Mouse (Mus musculus): ENCODE results near the gene Psat1. TPM values are rescaled to one million over a fixed set of nuclear protein-coding genes. Genes with fewer than 3 reads are reported as not detected.
A peak's percentile ranks its signal among the peaks of the same experiment; 100 is the strongest.

Psat1 gene
- polyA plus RNA-seq, 1 experiment from 2014 or later: 169 TPM

GRCm38 (mm10) chr19:15903508-15904480 lies 43.3 kb downstream of the Psat1 start:
- H3K4me2 ChIP-seq: no peak overlapping the region
- 48% methylated on average over 20 of the region's 20 CpGs for WGBS (ENCODE audit: insufficient replicate concordance)
- H3K9ac ChIP-seq: no peak overlapping the region
- H3K27ac ChIP-seq (replicated peaks): peak overlapping the region; percentile 4; the same call in 1 of the 2 replicates
- no peak; the same call in 1 of the 2 replicates for ATAC-seq (ENCODE audit: insufficient read depth)
- H3K4me1 ChIP-seq (replicated peaks): peaks cover 6% of the 10 kb centered on the region
- H3K36me3 ChIP-seq (replicated peaks): peaks cover 55% of the 10 kb centered on the region
- no peak overlapping the region for H3K4me3 ChIP-seq (replicated peaks)
- no peaks in the 10 kb centered on the region for H3K27me3 ChIP-seq
- no peaks in the 10 kb centered on the region for H3K9me3 ChIP-seq (replicated peaks)

- no peaks in the 10 kb centered on the region for H3K27me3 ChIP-seq
- no peak overlapping the region for H3K9ac ChIP-seq
- no peak overlapping the region for H3K4me3 ChIP-seq (replicated peaks)
- 63% methylated on average over 3 of the region's 3 CpGs for WGBS (ENCODE audit: insufficient replicate concordance)
- ATAC-seq (ENCODE audit: insufficient read depth): no peak
- no peak overlapping the region for H3K4me2 ChIP-seq
- no peaks in the 10 kb centered on the region for H3K36me3 ChIP-seq (replicated peaks)
- no peaks in the 10 kb centered on the region for H3K4me1 ChIP-seq (replicated peaks)
- H3K27ac ChIP-seq (replicated peaks): no peak overlapping the region
- H3K9me3 ChIP-seq (replicated peaks): no peaks in the 10 kb centered on the region
Observed at GRCm38 (mm10) chr19:15895681-15896080, 51.5 kb downstream of the Psat1 start.

GRCm38 (mm10) chr19:15892146-15892545 lies 55.0 kb downstream of the Psat1 start:
- Histone ChIP-seq H3K9ac (no peak overlapping the region), H3K36me3 (replicated peaks) (no peaks in the 10 kb centered on the region), H3K4me3 (replicated peaks) (no peak overlapping the region), H3K27ac (replicated peaks) (no peak overlapping the region), H3K27me3 (no peaks in the 10 kb centered on the region), H3K4me2 (no peak overlapping the region), H3K4me1 (replicated peaks) (no peaks in the 10 kb centered on the region), H3K9me3 (replicated peaks) (no peaks in the 10 kb centered on the region)
- no peak for ATAC-seq (ENCODE audit: insufficient read depth)
- 68% methylated on average over 4 of the region's 4 CpGs for WGBS (ENCODE audit: insufficient replicate concordance)

- Histone ChIP-seq H3K36me3 (replicated peaks) (no peaks in the 10 kb centered on the region), H3K4me3 (replicated peaks) (no peak overlapping the region)
- WGBS (ENCODE audit: insufficient replicate concordance): 66% methylated on average over 4 of the region's 4 CpGs
Observed at GRCm38 (mm10) chr19:15888466-15888865, 58.7 kb downstream of the Psat1 start.

GRCm38 (mm10) chr19:15882705-15883426 lies 64.3 kb downstream of the Psat1 start:
- no peaks in the 10 kb centered on the region for H3K9me3 ChIP-seq (replicated peaks)
- H3K4me3 ChIP-seq (replicated peaks): peak overlapping the region; percentile 29
- WGBS (ENCODE audit: insufficient replicate concordance): 56% methylated on average over 11 of the region's 11 CpGs
- no peaks in the 10 kb centered on the region for H3K27me3 ChIP-seq
- no peaks in the 10 kb centered on the region for H3K36me3 ChIP-seq (replicated peaks)
- peak overlapping the region; percentile 50 for H3K4me2 ChIP-seq
- peaks cover 3% of the 10 kb centered on the region; the same call in 1 of the 2 replicates for H3K4me1 ChIP-seq (replicated peaks)
- no peak overlapping the region for H3K27ac ChIP-seq (replicated peaks)
- ATAC-seq (ENCODE audit: insufficient read depth): peak; percentile 57
- no peak overlapping the region for H3K9ac ChIP-seq

More at GRCm38 (mm10) chr19:15888466-15888865, 58.7 kb downstream of the Psat1 start:
- H3K4me2 ChIP-seq: no peak overlapping the region
- H3K9ac ChIP-seq: no peak overlapping the region
- ATAC-seq (ENCODE audit: insufficient read depth): no peak
- no peak overlapping the region for H3K27ac ChIP-seq (replicated peaks)
- no peaks in the 10 kb centered on the region for H3K27me3 ChIP-seq
- no peaks in the 10 kb centered on the region for H3K9me3 ChIP-seq (replicated peaks)
- H3K4me1 ChIP-seq (replicated peaks): no peaks in the 10 kb centered on the region; the same call in 1 of the 2 replicates

GRCm38 (mm10) chr19:15880731-15881130 lies 66.4 kb downstream of the Psat1 start:
- no peaks in the 10 kb centered on the region for H3K27me3 ChIP-seq
- H3K9ac ChIP-seq: no peak overlapping the region
- H3K4me3 ChIP-seq (replicated peaks): no peak overlapping the region
- H3K27ac ChIP-seq (replicated peaks): no peak overlapping the region
- no peak overlapping the region for H3K4me2 ChIP-seq
- H3K36me3 ChIP-seq (replicated peaks): no peaks in the 10 kb centered on the region
- H3K4me1 ChIP-seq (replicated peaks): peaks cover 3% of the 10 kb centered on the region; the same call in 1 of the 2 replicates
- no peaks in the 10 kb centered on the region for H3K9me3 ChIP-seq (replicated peaks)
- 69% methylated on average over 8 of the region's 8 CpGs for WGBS (ENCODE audit: insufficient replicate concordance)
- ATAC-seq (ENCODE audit: insufficient read depth): no peak

GRCm38 (mm10) chr19:15879271-15879670 lies 67.9 kb downstream of the Psat1 start:
- no peaks in the 10 kb centered on the region for H3K9me3 ChIP-seq (replicated peaks)
- no peak overlapping the region for H3K9ac ChIP-seq
- H3K4me2 ChIP-seq: no peak overlapping the region
- no peak for ATAC-seq (ENCODE audit: insufficient read depth)
- H3K27me3 ChIP-seq: no peaks in the 10 kb centered on the region
- H3K36me3 ChIP-seq (replicated peaks): no peaks in the 10 kb centered on the region
- 75% methylated on average over 5 of the region's 5 CpGs for WGBS (ENCODE audit: insufficient replicate concordance)
- no peak overlapping the region for H3K4me3 ChIP-seq (replicated peaks)
- no peak overlapping the region for H3K27ac ChIP-seq (replicated peaks)
- H3K4me1 ChIP-seq (replicated peaks): peaks cover 3% of the 10 kb centered on the region; the same call in 1 of the 2 replicates

- H3K9ac ChIP-seq: no peak overlapping the region
- H3K9me3 ChIP-seq (replicated peaks): no peaks in the 10 kb centered on the region
- ATAC-seq (ENCODE audit: insufficient read depth): no peak
- H3K4me1 ChIP-seq (replicated peaks): no peaks in the 10 kb centered on the region
- 20% methylated on average over 7 of the region's 7 CpGs for WGBS (ENCODE audit: insufficient replicate concordance)
- H3K4me3 ChIP-seq (replicated peaks): no peak overlapping the region
- no peaks in the 10 kb centered on the region for H3K36me3 ChIP-seq (replicated peaks)
- H3K27ac ChIP-seq (replicated peaks): no peak overlapping the region
- no peaks in the 10 kb centered on the region for H3K27me3 ChIP-seq
- no peak overlapping the region for H3K4me2 ChIP-seq
Observed at GRCm38 (mm10) chr19:15868865-15869698, 78.1 kb downstream of the Psat1 start.

- no peaks in the 10 kb centered on the region for H3K9me3 ChIP-seq (replicated peaks)
- WGBS (ENCODE audit: insufficient replicate concordance): 68% methylated on average over 4 of the region's 4 CpGs
- no peak overlapping the region for H3K4me3 ChIP-seq (replicated peaks)
- H3K4me1 ChIP-seq (replicated peaks): no peaks in the 10 kb centered on the region
- H3K9ac ChIP-seq: no peak overlapping the region
- H3K27me3 ChIP-seq: no peaks in the 10 kb centered on the region
- ATAC-seq (ENCODE audit: insufficient read depth): no peak
- no peak overlapping the region for H3K27ac ChIP-seq (replicated peaks)
- H3K4me2 ChIP-seq: no peak overlapping the region
- no peaks in the 10 kb centered on the region for H3K36me3 ChIP-seq (replicated peaks)
Observed at GRCm38 (mm10) chr19:15866851-15867250, 80.3 kb downstream of the Psat1 start.

GRCm38 (mm10) chr19:15866126-15866525 lies 81.0 kb downstream of the Psat1 start:
- Histone ChIP-seq H3K4me2 (no peak overlapping the region), H3K36me3 (replicated peaks) (no peaks in the 10 kb centered on the region), H3K4me3 (replicated peaks) (no peak overlapping the region), H3K27ac (replicated peaks) (no peak overlapping the region), H3K4me1 (replicated peaks) (no peaks in the 10 kb centered on the region), H3K27me3 (no peaks in the 10 kb centered on the region), H3K9me3 (replicated peaks) (no peaks in the 10 kb centered on the region), H3K9ac (no peak overlapping the region)
- ATAC-seq (ENCODE audit: insufficient read depth): no peak
- WGBS (ENCODE audit: insufficient replicate concordance): 73% methylated on average over 1 of the region's 1 CpGs
